Mouse (Mus musculus) hindbrain, embryonic 11.5 days (tissue): ENCODE measurements around the gene Glo1. TPM values are rescaled to one million over a fixed set of nuclear protein-coding genes. Genes with fewer than 3 reads are reported as not detected.

Experiments
- ATAC-seq: fragments of 200-750 bp; cut with Nextera tagmentation; 2 replicates; pipeline ENCODE4 v1.8.0; 2017; ENCODE audit warnings: mild to moderate bottlenecking, moderate TSS enrichment, moderate library complexity; ENCODE audit not compliant: low FRiP score
- DNase-seq: peaks from one replicate; pipeline ENCODE4 v3.0.0-alpha.2; 2015; ENCODE audit warnings: low spot score
- H3K27ac ChIP-seq: fragments of 300-500 bp; sonication (generic); 2 replicates; pipeline ENCODE4 v1.5.1; 2014; ENCODE audit warnings: mild to moderate bottlenecking, low read depth, low read length
- H3K27me3 ChIP-seq: fragments of 300-500 bp; sonication (generic); 2 replicates; pipeline ENCODE4 v1.6.1; 2014; ENCODE audit warnings: mild to moderate bottlenecking, low read length, moderate library complexity, mixed read lengths; ENCODE audit not compliant: control insufficient read depth, insufficient read depth
- H3K36me3 ChIP-seq: fragments of 300-500 bp; sonication (generic); 2 replicates; pipeline ENCODE4 v1.6.1; 2014; ENCODE audit warnings: mild to moderate bottlenecking, low read length, moderate library complexity, mixed read lengths; ENCODE audit not compliant: control insufficient read depth, insufficient read depth
- H3K4me1 ChIP-seq: fragments of 300-500 bp; sonication (generic); replicated peaks from 2 replicates; pipeline ENCODE4 v1.6.1; 2014; ENCODE audit warnings: low read length, mixed read lengths; ENCODE audit not compliant: control insufficient read depth, insufficient read depth
- H3K4me2 ChIP-seq: fragments of 300-500 bp; sonication (generic); replicated peaks from 2 replicates; pipeline ENCODE4 v1.6.1; 2014; ENCODE audit warnings: mild to moderate bottlenecking, low read depth, low read length
- H3K4me3 ChIP-seq: fragments of 300-500 bp; sonication (generic); 2 replicates; pipeline ENCODE4 v1.5.1; 2014; ENCODE audit warnings: low read depth, low read length
- H3K9ac ChIP-seq: fragments of 300-500 bp; sonication (generic); 2 replicates; pipeline ENCODE4 v1.6.1; 2014; ENCODE audit warnings: low read depth, low read length
- H3K9me3 ChIP-seq: fragments of 300-500 bp; sonication (generic); 2 replicates; pipeline ENCODE4 v1.6.1; 2016; ENCODE audit warnings: low read length; ENCODE audit not compliant: control insufficient read depth
- WGBS: fragments of 180-500 bp; shearing (Covaris S2); extraction: QIAGEN DNeasy Blood & Tissue Kit; methylation state at CpG from one replicate; pipeline ENCODE4 v1.1.7; 2014; 5-methylcytosine and 5-hydroxymethylcytosine counted together
- polyA plus RNA-seq: library from polyadenylated mRNA; unstranded; fragments of >200 nt; fragmentation: Nextera tagmentation; extraction: Ambion mirVana; gene quantifications from 2 replicates; pipeline ENCODE4 v1.2.1, GENCODE M21; 2014

Gene Glo1
- polyA plus RNA-seq, 1 experiment from 2014 or later: 250 TPM

- no peak for ATAC-seq
- Histone ChIP-seq H3K9me3 (no peaks in the 10 kb centered on the region), H3K4me1 (no peaks in the 10 kb centered on the region), H3K36me3 (no peaks in the 10 kb centered on the region), H3K9ac (no peak overlapping the region), H3K4me2 (no peak overlapping the region), H3K4me3 (no peak overlapping the region), H3K27ac (no peak overlapping the region), H3K27me3 (no peaks in the 10 kb centered on the region)
- 93% methylated on average over 4 of the region's 4 CpGs for WGBS
- DNase-seq: no peak
Observed at GRCm38 (mm10) chr17:30553027-30553937, 73.4 kb downstream of the Glo1 start.

- Histone ChIP-seq H3K36me3 (no peaks in the 10 kb centered on the region), H3K9ac (no peak overlapping the region), H3K27me3 (no peaks in the 10 kb centered on the region), H3K27ac (no peak overlapping the region), H3K4me2 (no peak overlapping the region), H3K9me3 (no peaks in the 10 kb centered on the region), H3K4me1 (no peaks in the 10 kb centered on the region), H3K4me3 (no peak overlapping the region)
- DNase-seq (no peak), ATAC-seq (no peak)
- WGBS: 47% methylated on average over 1 of the region's 1 CpGs
Observed at GRCm38 (mm10) chr17:30550774-30551107, 75.9 kb downstream of the Glo1 start.

GRCm38 (mm10) chr17:30549899-30550773 is 76.5 kb downstream of the Glo1 start:
- DNase-seq: no peak
- Histone ChIP-seq H3K4me3 (no peak overlapping the region), H3K9ac (no peak overlapping the region), H3K4me2 (no peak overlapping the region), H3K27me3 (no peaks in the 10 kb centered on the region), H3K4me1 (no peaks in the 10 kb centered on the region), H3K9me3 (no peaks in the 10 kb centered on the region), H3K36me3 (no peaks in the 10 kb centered on the region), H3K27ac (no peak overlapping the region)
- 48% methylated on average over 9 of the region's 9 CpGs for WGBS
- no peak for ATAC-seq

- Histone ChIP-seq H3K4me3 (no peak overlapping the region), H3K4me2 (no peak overlapping the region), H3K9ac (no peak overlapping the region), H3K27ac (no peak overlapping the region), H3K36me3 (no peaks in the 10 kb centered on the region), H3K4me1 (no peaks in the 10 kb centered on the region), H3K9me3 (no peaks in the 10 kb centered on the region), H3K27me3 (no peaks in the 10 kb centered on the region)
- ATAC-seq (no peak), DNase-seq (no peak)
- 62% methylated on average over 8 of the region's 8 CpGs for WGBS
Observed at GRCm38 (mm10) chr17:30539098-30539497, 87.6 kb downstream of the Glo1 start.

GRCm38 (mm10) chr17:30536651-30537050 is 90.0 kb downstream of the Glo1 start:
- 58% methylated on average over 5 of the region's 5 CpGs for WGBS
- H3K27me3 ChIP-seq: no peaks in the 10 kb centered on the region
- H3K9ac ChIP-seq: no peak overlapping the region
- H3K36me3 ChIP-seq: no peaks in the 10 kb centered on the region
- no peak for ATAC-seq
- no peak overlapping the region for H3K4me3 ChIP-seq
- no peak overlapping the region for H3K27ac ChIP-seq
- DNase-seq: no peak
- no peak overlapping the region for H3K4me2 ChIP-seq
- H3K4me1 ChIP-seq: no peaks in the 10 kb centered on the region
- no peaks in the 10 kb centered on the region for H3K9me3 ChIP-seq

Other genes with a start within 250 kb of the Glo1 start
- gene Btbd9, start 50.4 kb downstream of the Glo1 start, polyA plus RNA-seq: 62.7 and 63.0 TPM in 2 replicates
- gene Dnah8, start 2.5 kb downstream of the Glo1 start, polyA plus RNA-seq: 0.92 and 2.4 TPM in 2 replicates